Mouse (Mus musculus) heart, postnatal 0 days (tissue): ENCODE data around the gene Tsen2.

ENCODE experiments used
- CTCF ChIP-seq: IDR thresholded peaks from 2 replicates; pipeline ENCODE4 v1.5.1; 2016; ENCODE audit warnings: antibody characterized with exemption, control low read depth, low read depth
- EP300 ChIP-seq: IDR thresholded peaks from 2 replicates; pipeline ENCODE4 v1.6.1; 2016; ENCODE audit warnings: antibody characterized with exemption, low read depth

DNA sequence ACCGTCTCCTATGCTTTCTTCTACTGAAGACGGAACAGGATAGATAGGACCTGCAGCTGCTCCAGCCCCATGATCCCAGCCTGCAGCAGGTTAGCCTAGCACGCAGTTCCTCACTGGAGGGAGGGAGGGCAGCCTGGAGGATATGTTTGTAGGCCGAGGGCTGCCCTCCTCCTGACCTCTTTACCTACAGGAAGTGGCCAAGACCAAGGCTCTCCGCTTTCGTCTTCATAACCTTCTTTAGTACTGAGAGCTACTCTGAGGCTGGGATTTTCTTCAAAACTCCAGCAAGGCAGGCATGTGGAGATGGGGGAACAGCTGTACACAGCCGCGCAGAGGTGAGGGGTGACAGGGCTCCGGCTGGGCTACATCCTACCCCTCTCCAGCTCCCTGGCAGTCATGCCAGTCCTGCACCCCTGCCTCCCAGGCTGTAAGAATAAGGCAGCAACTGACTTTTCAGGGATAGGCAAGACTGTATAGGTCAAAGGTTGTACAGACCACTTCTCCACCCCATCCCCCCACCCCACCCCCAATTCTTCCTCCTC is 19.9 kb upstream of the Tsen2 start:
- TF ChIP-seq CTCF, result no peak
- TF ChIP-seq EP300, result no peak
